ENCODE assay signal across 23 mouse cellular contexts in the genomic region with DNA sequence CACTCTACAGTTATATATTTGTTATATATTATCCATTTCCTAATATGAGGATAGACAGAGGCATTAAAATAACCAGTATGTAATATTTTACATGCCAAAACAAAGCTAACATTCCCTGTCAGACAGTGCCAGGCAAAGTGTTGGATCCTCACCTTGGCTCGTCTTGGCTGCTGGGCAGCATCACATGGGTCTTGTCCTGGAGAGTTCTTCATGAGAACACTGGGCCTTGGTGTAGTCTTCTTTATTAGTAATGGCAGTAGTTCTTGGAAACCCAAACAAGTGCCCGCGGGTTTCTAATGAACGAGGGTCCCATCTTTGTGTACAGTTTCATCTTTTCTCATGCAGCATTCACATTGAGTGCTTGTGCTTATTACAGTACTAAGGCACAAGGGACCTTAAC. TPM values are rescaled to one million over a fixed set of nuclear protein-coding genes. Genes with fewer than 3 reads are reported as not detected.
DNase-seq lines count a peak whose midpoint lies in the region; ATAC-seq lines count a peak whose summit lies in the region.
"Had no signal": no experiment of that assay in that cellular context is flagged by ENCODE, and none has a peak within 500 bp of the region (broad histone marks: within the 10 kb centered on the region; RNA-seq: fewer than 3 reads in every experiment).

No protein-coding gene starts in this region.

- intact Hi-C loops in gastrocnemius, postnatal 14 days (cut with DNase I; ENCODE audit: low total_unique reads): no loop called here

- no peaks in the 10 kb centered on the region for H3K9me3 ChIP-seq in heart, embryonic 11.5 days (replicated peaks; ENCODE audit: control insufficient read depth, low read length)
- H3K9me3 ChIP-seq: embryonic facial prominence, embryonic 15.5 days; forebrain, embryonic 10.5 days; heart, embryonic 15.5 days; hindbrain, embryonic 12.5 days had no signal

- H3K4me3 ChIP-seq in heart, embryonic 11.5 days (ENCODE audit: low read depth, low read length): no peak overlapping the region
- H3K4me3 ChIP-seq: embryonic facial prominence, embryonic 15.5 days; erythroblast, embryonic 14.5 days; forebrain, embryonic 10.5 days; heart, embryonic 15.5 days; hindbrain, embryonic 12.5 days had no signal

- H3K4me2 ChIP-seq in heart, embryonic 11.5 days: no peak overlapping the region
- H3K4me2 ChIP-seq: embryonic facial prominence, embryonic 15.5 days; heart, embryonic 15.5 days; hindbrain, embryonic 12.5 days had no signal

- H3K9ac ChIP-seq in heart, embryonic 11.5 days (ENCODE audit: low read depth, low read length): no peak overlapping the region
- H3K9ac ChIP-seq: embryonic facial prominence, embryonic 15.5 days; heart, embryonic 15.5 days; hindbrain, embryonic 12.5 days had no signal

- peaks cover 6% of the 10 kb centered on the region; the same call in 1 of the 2 replicates for H3K4me1 ChIP-seq in heart, embryonic 11.5 days (ENCODE audit: control insufficient read depth, insufficient read depth, low read length)
- H3K4me1 ChIP-seq: embryonic facial prominence, embryonic 15.5 days had no signal

- no peak overlapping the region for H3K27ac ChIP-seq in heart, embryonic 11.5 days (ENCODE audit: low read depth, low read length)
- H3K27ac ChIP-seq: embryonic facial prominence, embryonic 15.5 days; forebrain, embryonic 10.5 days; heart, embryonic 15.5 days; hindbrain, embryonic 12.5 days had no signal

- 84% methylated on average over 4 of the region's 4 CpGs for WGBS in heart, embryonic 11.5 days (ENCODE audit: insufficient replicate concordance)

- no peaks in the 10 kb centered on the region for H3K27me3 ChIP-seq in heart, embryonic 11.5 days (ENCODE audit: control insufficient read depth, insufficient read depth, low read length)
- H3K27me3 ChIP-seq: embryonic facial prominence, embryonic 15.5 days; heart, embryonic 15.5 days; hindbrain, embryonic 12.5 days; Patski had no signal

- H3K36me3 ChIP-seq in heart, embryonic 11.5 days (ENCODE audit: control insufficient read depth, insufficient read depth, low read length): no peaks in the 10 kb centered on the region
- H3K36me3 ChIP-seq: embryonic facial prominence, embryonic 15.5 days; forebrain, embryonic 10.5 days; heart, embryonic 15.5 days; hindbrain, embryonic 12.5 days had no signal

- ATAC-seq in heart, embryonic 11.5 days (replicated peaks; ENCODE audit: insufficient number of reproducible peaks, low FRiP score, low TSS enrichment): no peak
- ATAC-seq: forebrain, embryonic 16.5 days; hindbrain, embryonic 16.5 days; inflammation-experienced regulatory T-cells, adult 6 months; intestine, postnatal 0 days; Patski had no signal

- DNase-seq in gastrocnemius, adult 18-20 months (ENCODE audit: low spot score): peak; percentile 49
- no peak for DNase-seq in gastrocnemius, postnatal 14 days
- peak; percentile 14 for DNase-seq in heart, adult 8-10 months (ENCODE audit: low spot score)
- peak; percentile 46 for DNase-seq in adrenal gland, adult 2 months
- DNase-seq in adrenal gland, postnatal 25 days: peak; percentile 20
- no peak for DNase-seq in adipocyte (ENCODE audit: low spot score)
- DNase-seq in urinary bladder, postnatal 36 days (ENCODE audit: low spot score in 2 of 2): no peak
- DNase-seq: cerebellum, adult 11 months; cerebellum, adult 8-10 months; cerebellum, postnatal 14 days; embryo, embryonic 11 days; kidney, postnatal 10 days had no signal

RNA-seq across cellular contexts. Expression of gene Gpd2, which starts 59.8 kb away (rescaled TPM):
- total RNA-seq in gastrocnemius, adult 18-20 months (2021): 100 to 1,000 TPM; 151 to 203 TPM
- 100 to 1,000 TPM; 158 to 167 TPM for total RNA-seq in gastrocnemius, postnatal 14 days (2021)
- 10 to 100 TPM; 14.4 to 17.9 (median 15.3) TPM for total RNA-seq in heart, adult 8-10 months (2022)
- polyA plus RNA-seq in heart, embryonic 11.5 days (2014; fragmentation: Nextera tagmentation; extraction: Ambion mirVana): 16.9 and 17.3 TPM in 2 replicates
- total RNA-seq in adrenal gland, adult 2 months (2021): 100 to 1,000 TPM; 102 to 130 TPM
- 10.2 and 11.7 TPM in 2 replicates for polyA plus RNA-seq in adrenal gland, adult 2 months (2012; rRNA removed)
- total RNA-seq in adrenal gland, postnatal 25 days (2021): 72.0 and 94.8 TPM in 2 replicates

Comparison
In these comparisons a context has a peak if more than half of its experiments do, and no peak if none do; other contexts are left out.
1. DNase-seq: peak in gastrocnemius, adult 18-20 months (single experiment), heart, adult 8-10 months (single experiment), adrenal gland, adult 2 months (single experiment) and adrenal gland, postnatal 25 days (single experiment); none in gastrocnemius, postnatal 14 days (single experiment), adipocyte (single experiment) and urinary bladder, postnatal 36 days (0 of 2).